Mouse (Mus musculus): ENCODE data around the gene Olfr1373. TPM values are rescaled to one million over a fixed set of nuclear protein-coding genes. Genes with fewer than 3 reads are reported as not detected.
"Not testable (repeated sequence)": the region's sequence is repeated elsewhere in the genome, so short reads cannot be mapped to it uniquely, and the experiment has no call there.

The Olfr1373 gene
- polyA plus RNA-seq, 1 experiment from 2014 or later = not detected

- no peak for ATAC-seq (replicated peaks; ENCODE audit: low FRiP score, low TSS enrichment, low read depth)
- DNase-seq (ENCODE audit: low spot score) = no peak
- Histone ChIP-seq H3K9me3 (ENCODE audit: control insufficient read depth, low read length) (no peaks in the 10 kb centered on the region), H3K4me3 (ENCODE audit: low read depth, low read length) (no peak overlapping the region), H3K27me3 (replicated peaks; ENCODE audit: control insufficient read depth, insufficient read depth, low read length) (no peaks in the 10 kb centered on the region), H3K27ac (ENCODE audit: low read depth) (no peak overlapping the region), H3K4me2 (ENCODE audit: low read length) (no peak overlapping the region), H3K4me1 (replicated peaks; ENCODE audit: control insufficient read depth, insufficient read depth, low read length) (no peaks in the 10 kb centered on the region), H3K36me3 (ENCODE audit: control insufficient read depth, insufficient read depth, low read length) (peaks cover 4% of the 10 kb centered on the region), H3K9ac (ENCODE audit: low read length) (no peak overlapping the region)
- 76% methylated on average over 10 of the region's 10 CpGs for whole genome bisulfite sequencing
These were observed 15.5 kb downstream of the Olfr1373 start for GRCm38 (mm10) chr11:52129621-52130450.

- H3K4me3 ChIP-seq (ENCODE audit: low read depth, low read length) = no peak overlapping the region
- no peak overlapping the region for H3K9ac ChIP-seq (ENCODE audit: low read length)
- H3K36me3 ChIP-seq (ENCODE audit: control insufficient read depth, insufficient read depth, low read length) = peaks cover 11% of the 10 kb centered on the region
- H3K27me3 ChIP-seq (replicated peaks; ENCODE audit: control insufficient read depth, insufficient read depth, low read length) = no peaks in the 10 kb centered on the region
- no peak overlapping the region for H3K4me2 ChIP-seq (ENCODE audit: low read length)
- no peaks in the 10 kb centered on the region for H3K9me3 ChIP-seq (ENCODE audit: control insufficient read depth, low read length)
- no peak for DNase-seq (ENCODE audit: low spot score)
- ATAC-seq (replicated peaks; ENCODE audit: low FRiP score, low TSS enrichment, low read depth) = no peak
- H3K4me1 ChIP-seq (replicated peaks; ENCODE audit: control insufficient read depth, insufficient read depth, low read length) = no peaks in the 10 kb centered on the region
- WGBS = 34% methylated on average over 3 of the region's 3 CpGs
- no peak overlapping the region for H3K27ac ChIP-seq (ENCODE audit: low read depth)
These were observed 16.2 kb downstream of the Olfr1373 start for GRCm38 (mm10) chr11:52129171-52129570.

- H3K9ac ChIP-seq (ENCODE audit: low read length) = no peak overlapping the region
- no peak for ATAC-seq (replicated peaks; ENCODE audit: low FRiP score, low TSS enrichment, low read depth)
- WGBS = 72% methylated on average over 5 of the region's 5 CpGs
- H3K36me3 ChIP-seq (ENCODE audit: control insufficient read depth, insufficient read depth, low read length) = peaks cover 17% of the 10 kb centered on the region
- H3K27me3 ChIP-seq (replicated peaks; ENCODE audit: control insufficient read depth, insufficient read depth, low read length) = no peaks in the 10 kb centered on the region
- H3K27ac ChIP-seq (ENCODE audit: low read depth) = no peak overlapping the region
- DNase-seq (ENCODE audit: low spot score) = no peak
- no peaks in the 10 kb centered on the region for H3K4me1 ChIP-seq (replicated peaks; ENCODE audit: control insufficient read depth, insufficient read depth, low read length)
- H3K4me3 ChIP-seq (ENCODE audit: low read depth, low read length) = no peak overlapping the region
- no peaks in the 10 kb centered on the region for H3K9me3 ChIP-seq (ENCODE audit: control insufficient read depth, low read length)
- no peak overlapping the region for H3K4me2 ChIP-seq (ENCODE audit: low read length)
These were observed 16.8 kb downstream of the Olfr1373 start for GRCm38 (mm10) chr11:52128316-52129061.

GRCm38 (mm10) chr11:52127760-52128159 is 17.6 kb downstream of the Olfr1373 start:
- Histone ChIP-seq H3K4me2 (ENCODE audit: low read length) (no peak overlapping the region), H3K4me1 (replicated peaks; ENCODE audit: control insufficient read depth, insufficient read depth, low read length) (no peaks in the 10 kb centered on the region), H3K4me3 (ENCODE audit: low read depth, low read length) (no peak overlapping the region), H3K9ac (ENCODE audit: low read length) (no peak overlapping the region), H3K27me3 (replicated peaks; ENCODE audit: control insufficient read depth, insufficient read depth, low read length) (no peaks in the 10 kb centered on the region), H3K9me3 (ENCODE audit: control insufficient read depth, low read length) (no peaks in the 10 kb centered on the region), H3K36me3 (ENCODE audit: control insufficient read depth, insufficient read depth, low read length) (peaks cover 25% of the 10 kb centered on the region), H3K27ac (ENCODE audit: low read depth) (no peak overlapping the region)
- whole genome bisulfite sequencing = 76% methylated on average over 5 of the region's 5 CpGs
- peak; percentile 52 for DNase-seq (ENCODE audit: low spot score)
- ATAC-seq (replicated peaks; ENCODE audit: low FRiP score, low TSS enrichment, low read depth) = no peak

- H3K27me3 ChIP-seq (replicated peaks; ENCODE audit: control insufficient read depth, insufficient read depth, low read length) = no peaks in the 10 kb centered on the region
- no peaks in the 10 kb centered on the region for H3K9me3 ChIP-seq (ENCODE audit: control insufficient read depth, low read length)
- 65% methylated on average over 3 of the region's 3 CpGs for WGBS
- no peak overlapping the region for H3K4me2 ChIP-seq (ENCODE audit: low read length)
- H3K4me3 ChIP-seq (ENCODE audit: low read depth, low read length) = no peak overlapping the region
- no peaks in the 10 kb centered on the region for H3K4me1 ChIP-seq (replicated peaks; ENCODE audit: control insufficient read depth, insufficient read depth, low read length)
- H3K9ac ChIP-seq (ENCODE audit: low read length) = no peak overlapping the region
- H3K27ac ChIP-seq (ENCODE audit: low read depth) = no peak overlapping the region
- DNase-seq (ENCODE audit: low spot score) = no peak
- H3K36me3 ChIP-seq (ENCODE audit: control insufficient read depth, insufficient read depth, low read length) = peaks cover 31% of the 10 kb centered on the region
- ATAC-seq (replicated peaks; ENCODE audit: low FRiP score, low TSS enrichment, low read depth) = no peak
These were observed 18.2 kb downstream of the Olfr1373 start for GRCm38 (mm10) chr11:52127169-52127568.

- ATAC-seq (replicated peaks; ENCODE audit: low FRiP score, low TSS enrichment, low read depth) = no peak
- H3K9me3 ChIP-seq (ENCODE audit: control insufficient read depth, low read length) = no peaks in the 10 kb centered on the region
- no peaks in the 10 kb centered on the region for H3K27me3 ChIP-seq (replicated peaks; ENCODE audit: control insufficient read depth, insufficient read depth, low read length)
- no peaks in the 10 kb centered on the region for H3K4me1 ChIP-seq (replicated peaks; ENCODE audit: control insufficient read depth, insufficient read depth, low read length)
- no peak overlapping the region for H3K27ac ChIP-seq (ENCODE audit: low read depth)
- 89% methylated on average over 4 of the region's 4 CpGs for WGBS
- no peak overlapping the region for H3K9ac ChIP-seq (ENCODE audit: low read length)
- DNase-seq (ENCODE audit: low spot score) = no peak
- H3K36me3 ChIP-seq (ENCODE audit: control insufficient read depth, insufficient read depth, low read length) = peaks cover 58% of the 10 kb centered on the region
- H3K4me2 ChIP-seq (ENCODE audit: low read length) = no peak overlapping the region
- no peak overlapping the region for H3K4me3 ChIP-seq (ENCODE audit: low read depth, low read length)
These were observed 20.9 kb downstream of the Olfr1373 start for GRCm38 (mm10) chr11:52124468-52124867.

GRCm38 (mm10) chr11:52122045-52122444 is 23.3 kb downstream of the Olfr1373 start:
- Histone ChIP-seq H3K4me2 (ENCODE audit: low read length) (no peak overlapping the region), H3K4me1 (replicated peaks; ENCODE audit: control insufficient read depth, insufficient read depth, low read length) (no peaks in the 10 kb centered on the region), H3K9me3 (ENCODE audit: control insufficient read depth, low read length) (no peaks in the 10 kb centered on the region), H3K36me3 (ENCODE audit: control insufficient read depth, insufficient read depth, low read length) (peaks cover 82% of the 10 kb centered on the region), H3K27me3 (replicated peaks; ENCODE audit: control insufficient read depth, insufficient read depth, low read length) (no peaks in the 10 kb centered on the region), H3K27ac (ENCODE audit: low read depth) (no peak overlapping the region), H3K9ac (ENCODE audit: low read length) (no peak overlapping the region), H3K4me3 (ENCODE audit: low read depth, low read length) (no peak overlapping the region)
- DNase-seq (ENCODE audit: low spot score) (no peak), ATAC-seq (replicated peaks; ENCODE audit: low FRiP score, low TSS enrichment, low read depth) (no peak)
- 88% methylated on average over 6 of the region's 6 CpGs for WGBS

GRCm38 (mm10) chr11:52120415-52120814 is 24.9 kb downstream of the Olfr1373 start:
- DNase-seq (ENCODE audit: low spot score); H3K9ac ChIP-seq (ENCODE audit: low read length); H3K4me2 ChIP-seq (ENCODE audit: low read length); H3K27ac ChIP-seq (ENCODE audit: low read depth); ATAC-seq (replicated peaks; ENCODE audit: low FRiP score, low TSS enrichment, low read depth); H3K9me3 ChIP-seq (ENCODE audit: control insufficient read depth, low read length); H3K4me3 ChIP-seq (ENCODE audit: low read depth, low read length); H3K27me3 ChIP-seq (replicated peaks; ENCODE audit: control insufficient read depth, insufficient read depth, low read length); H3K4me1 ChIP-seq (replicated peaks; ENCODE audit: control insufficient read depth, insufficient read depth, low read length): not testable (repeated sequence)
- peaks cover 96% of the 10 kb centered on the region for H3K36me3 ChIP-seq (ENCODE audit: control insufficient read depth, insufficient read depth, low read length)

Measured in intestine, embryonic 14.5 days (tissue).